Comparison of ENCODE assay signal across 10 mouse cellular contexts in the genomic region with DNA sequence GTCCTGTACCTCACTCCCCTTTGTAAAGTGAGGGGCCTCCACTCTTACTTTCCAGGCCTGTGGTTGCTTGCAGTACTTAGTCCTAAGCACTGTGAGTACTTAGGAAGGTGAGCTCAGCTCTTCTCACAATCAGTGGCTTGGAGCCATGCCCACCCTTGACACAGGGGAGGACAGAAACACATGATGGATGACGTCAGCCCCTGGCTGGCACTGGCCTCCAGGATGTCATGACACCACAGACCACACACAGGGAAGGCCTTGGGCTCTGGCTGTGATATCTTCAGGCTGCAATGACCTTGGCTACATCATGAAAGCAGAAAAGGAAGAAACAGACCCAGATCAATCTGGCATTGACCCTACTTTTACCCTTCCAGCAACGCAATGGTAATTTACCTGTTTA.
DNase-seq lines count a peak whose midpoint lies in the region; ATAC-seq lines count a peak whose summit lies in the region.
"Had no signal": no experiment of that assay in that cellular context is flagged by ENCODE, and none has a peak within 500 bp of the region (broad histone marks: within the 10 kb centered on the region; RNA-seq: fewer than 3 reads in every experiment).

No protein-coding gene starts in this region.

- H3K4me1 ChIP-seq in heart, embryonic 14.5 days (ENCODE audit: control insufficient read depth in 2 of 2, insufficient read depth in 2 of 2, low read length in 2 of 2): peaks cover 23 to 37% of the 10 kb centered on the region in 2 experiments
- peaks cover 18% of the 10 kb centered on the region for H3K4me1 ChIP-seq in stomach, embryonic 15.5 days
- peaks cover 71% of the 10 kb centered on the region for H3K4me1 ChIP-seq in limb, embryonic 10.5 days
- H3K4me1 ChIP-seq in midbrain, embryonic 10.5 days: peaks cover 21% of the 10 kb centered on the region

- H3K4me2 ChIP-seq in heart, embryonic 14.5 days (ENCODE audit: low read length): no peak overlapping the region
- no peak overlapping the region for H3K4me2 ChIP-seq in stomach, embryonic 15.5 days
- H3K4me2 ChIP-seq: limb, embryonic 12.5 days; neural tube, embryonic 13.5 days had no signal

- WGBS in heart, embryonic 14.5 days: 32% methylated on average over 2 of the region's 2 CpGs
- WGBS in stomach, embryonic 15.5 days: 43% methylated on average over 2 of the region's 2 CpGs
- WGBS in limb, embryonic 10.5 days: 48% methylated on average over 2 of the region's 2 CpGs
- 66% methylated on average over 2 of the region's 2 CpGs for WGBS in midbrain, embryonic 10.5 days

- H3K4me3 ChIP-seq in heart, embryonic 14.5 days (ENCODE audit: control insufficient read depth in 1 of 2, insufficient read depth in 1 of 2, low read depth in 1 of 2, low read length in 2 of 2): no peak overlapping the region
- H3K4me3 ChIP-seq in stomach, embryonic 15.5 days (replicated peaks): no peak overlapping the region
- H3K4me3 ChIP-seq in limb, embryonic 10.5 days: no peak overlapping the region
- no peak overlapping the region for H3K4me3 ChIP-seq in midbrain, embryonic 10.5 days
- H3K4me3 ChIP-seq: limb, embryonic 12.5 days; neural tube, embryonic 13.5 days had no signal

- DNase-seq in left cerebral cortex, postnatal 4 days: peak; percentile 53
- no peak for DNase-seq in left cerebral cortex, adult 8-10 months (ENCODE audit: low spot score in 2 of 2)
- peak; percentile 93 to 95 for DNase-seq in adrenal gland, postnatal 36 days
- no peak for DNase-seq in thymus, postnatal 14 days
- no peak for DNase-seq in limb, embryonic 10.5 days (ENCODE audit: low spot score)
- DNase-seq in midbrain, embryonic 10.5 days (ENCODE audit: low spot score): no peak

- peak overlapping the region; percentile 53 to 57 for H3K27ac ChIP-seq in heart, embryonic 14.5 days (replicated peaks in 1 of 2; ENCODE audit: control insufficient read depth in 1 of 2, insufficient read depth in 1 of 2, low read depth in 2 of 2, low read length in 2 of 2)
- H3K27ac ChIP-seq in stomach, embryonic 15.5 days: 0 out of 2 replicates have a peak overlapping the region, but pooled peaks have one; percentile 11
- no peak overlapping the region for H3K27ac ChIP-seq in limb, embryonic 10.5 days
- no peak overlapping the region for H3K27ac ChIP-seq in midbrain, embryonic 10.5 days (replicated peaks)
- H3K27ac ChIP-seq: neural tube, embryonic 13.5 days had no signal

- H3K9ac ChIP-seq in heart, embryonic 14.5 days (ENCODE audit: low read length): no peak overlapping the region
- no peak overlapping the region for H3K9ac ChIP-seq in stomach, embryonic 15.5 days
- H3K9ac ChIP-seq: limb, embryonic 12.5 days; neural tube, embryonic 13.5 days had no signal

- H3K27me3 ChIP-seq in heart, embryonic 14.5 days (ENCODE audit: control insufficient read depth, insufficient read depth, low read length): no peaks in the 10 kb centered on the region
- H3K27me3 ChIP-seq in stomach, embryonic 15.5 days (replicated peaks): no peaks in the 10 kb centered on the region
- H3K27me3 ChIP-seq in limb, embryonic 10.5 days (ENCODE audit: low read depth, poor library complexity, severe bottlenecking): no peaks in the 10 kb centered on the region
- no peaks in the 10 kb centered on the region for H3K27me3 ChIP-seq in midbrain, embryonic 10.5 days (ENCODE audit: low read depth, poor library complexity, severe bottlenecking)
- H3K27me3 ChIP-seq: limb, embryonic 12.5 days; neural tube, embryonic 13.5 days had no signal

- H3K9me3 ChIP-seq in heart, embryonic 14.5 days (ENCODE audit: control insufficient read depth, low read length): no peaks in the 10 kb centered on the region
- no peaks in the 10 kb centered on the region for H3K9me3 ChIP-seq in stomach, embryonic 15.5 days
- no peaks in the 10 kb centered on the region for H3K9me3 ChIP-seq in limb, embryonic 10.5 days (replicated peaks)
- H3K9me3 ChIP-seq in midbrain, embryonic 10.5 days (replicated peaks): no peaks in the 10 kb centered on the region
- H3K9me3 ChIP-seq: limb, embryonic 12.5 days; neural tube, embryonic 13.5 days had no signal

- intact Hi-C loops in left cerebral cortex, postnatal 4 days (cut with DNase I): no loop called here

- ATAC-seq in heart, embryonic 14.5 days (ENCODE audit: insufficient number of reproducible peaks, insufficient read depth, low FRiP score, low read depth): 0 out of 2 replicates have a peak, but pooled peaks have one; percentile 37
- ATAC-seq in stomach, embryonic 15.5 days (ENCODE audit: insufficient read depth, low FRiP score, low read depth): no peak

- H3K36me3 ChIP-seq in heart, embryonic 14.5 days (ENCODE audit: control insufficient read depth, insufficient read depth, low read length): no peaks in the 10 kb centered on the region
- no peaks in the 10 kb centered on the region for H3K36me3 ChIP-seq in stomach, embryonic 15.5 days
- H3K36me3 ChIP-seq in limb, embryonic 10.5 days: no peaks in the 10 kb centered on the region
- H3K36me3 ChIP-seq in midbrain, embryonic 10.5 days: no peaks in the 10 kb centered on the region
- H3K36me3 ChIP-seq: limb, embryonic 12.5 days; neural tube, embryonic 13.5 days had no signal

Comparison
In these comparisons a context has a peak if more than half of its experiments do, and no peak if none do; other contexts are left out.
1. DNase-seq: peak in left cerebral cortex, postnatal 4 days (single experiment) and adrenal gland, postnatal 36 days (2 of 2); none in left cerebral cortex, adult 8-10 months (0 of 2), thymus, postnatal 14 days (single experiment), limb, embryonic 10.5 days (single experiment) and midbrain, embryonic 10.5 days (single experiment).
2. H3K27ac ChIP-seq: peak in heart, embryonic 14.5 days (2 of 2) and stomach, embryonic 15.5 days (single experiment); none in limb, embryonic 10.5 days (single experiment) and midbrain, embryonic 10.5 days (single experiment).